Mouse (Mus musculus): ENCODE results near the gene Wnt4.

The Wnt4 gene

GRCm38 (mm10) chr4:137277166-137277513, at the start of gene Wnt4:
TSS of gene Wnt4 (plus strand) at chr4:137277489.
- in situ Hi-C loops (cut with MboI; ENCODE audit: low pct_unique_long_range_greater_than_20kb in 1 of 2, low sequenced_read_pairs in 2 of 2, unreplicated experiment in 1 of 2), result no loop called here

GRCm38 (mm10) chr4:137228566-137229115, 48.6 kb upstream of the Wnt4 start:
- in situ Hi-C loops (cut with MboI; ENCODE audit: low pct_unique_long_range_greater_than_20kb in 1 of 2, low sequenced_read_pairs in 2 of 2, unreplicated experiment in 1 of 2), result no loop called here

- in situ Hi-C loops (cut with MboI; ENCODE audit: low pct_unique_long_range_greater_than_20kb in 1 of 2, low sequenced_read_pairs in 2 of 2, unreplicated experiment in 1 of 2), result no loop called here
These were observed 45.5 kb upstream of the Wnt4 start for GRCm38 (mm10) chr4:137231494-137232470.

- in situ Hi-C loops (cut with MboI; ENCODE audit: low pct_unique_long_range_greater_than_20kb in 1 of 2, low sequenced_read_pairs in 2 of 2, unreplicated experiment in 1 of 2), result no loop called here
These were observed 43.7 kb upstream of the Wnt4 start for GRCm38 (mm10) chr4:137233632-137234031.

- in situ Hi-C loops (cut with MboI; ENCODE audit: low pct_unique_long_range_greater_than_20kb in 1 of 2, low sequenced_read_pairs in 2 of 2, unreplicated experiment in 1 of 2), result no loop called here
These were observed 42.8 kb upstream of the Wnt4 start for GRCm38 (mm10) chr4:137234444-137234843.

GRCm38 (mm10) chr4:137235368-137235767, 41.9 kb upstream of the Wnt4 start:
- in situ Hi-C loops (cut with MboI; ENCODE audit: low pct_unique_long_range_greater_than_20kb in 1 of 2, low sequenced_read_pairs in 2 of 2, unreplicated experiment in 1 of 2), result no loop called here

- in situ Hi-C loops (cut with MboI; ENCODE audit: low pct_unique_long_range_greater_than_20kb in 1 of 2, low sequenced_read_pairs in 2 of 2, unreplicated experiment in 1 of 2), result no loop called here
These were observed 32.4 kb upstream of the Wnt4 start for GRCm38 (mm10) chr4:137244883-137245282.

GRCm38 (mm10) chr4:137250333-137250732, 27.0 kb upstream of the Wnt4 start:
- in situ Hi-C loops (cut with MboI; ENCODE audit: low pct_unique_long_range_greater_than_20kb in 1 of 2, low sequenced_read_pairs in 2 of 2, unreplicated experiment in 1 of 2), result no loop called here

- in situ Hi-C loops (cut with MboI; ENCODE audit: low pct_unique_long_range_greater_than_20kb in 1 of 2, low sequenced_read_pairs in 2 of 2, unreplicated experiment in 1 of 2), result no loop called here
These were observed 26.4 kb upstream of the Wnt4 start for GRCm38 (mm10) chr4:137250849-137251248.

GRCm38 (mm10) chr4:137253601-137254000, 23.7 kb upstream of the Wnt4 start:
- in situ Hi-C loops (cut with MboI; ENCODE audit: low pct_unique_long_range_greater_than_20kb in 1 of 2, low sequenced_read_pairs in 2 of 2, unreplicated experiment in 1 of 2), result no loop called here

- in situ Hi-C loops (cut with MboI; ENCODE audit: low pct_unique_long_range_greater_than_20kb in 1 of 2, low sequenced_read_pairs in 2 of 2, unreplicated experiment in 1 of 2), result no loop called here
These were observed 22.9 kb upstream of the Wnt4 start for GRCm38 (mm10) chr4:137254206-137254976.

GRCm38 (mm10) chr4:137255568-137255967, 21.7 kb upstream of the Wnt4 start:
- in situ Hi-C loops (cut with MboI; ENCODE audit: low pct_unique_long_range_greater_than_20kb in 1 of 2, low sequenced_read_pairs in 2 of 2, unreplicated experiment in 1 of 2), result no loop called here

GRCm38 (mm10) chr4:137261826-137262225, 15.5 kb upstream of the Wnt4 start:
- in situ Hi-C loops (cut with MboI; ENCODE audit: low pct_unique_long_range_greater_than_20kb in 1 of 2, low sequenced_read_pairs in 2 of 2, unreplicated experiment in 1 of 2), result no loop called here

- in situ Hi-C loops (cut with MboI; ENCODE audit: low pct_unique_long_range_greater_than_20kb in 1 of 2, low sequenced_read_pairs in 2 of 2, unreplicated experiment in 1 of 2), result no loop called here
These were observed 13.2 kb upstream of the Wnt4 start for GRCm38 (mm10) chr4:137264066-137264465.

- in situ Hi-C loops (cut with MboI; ENCODE audit: low pct_unique_long_range_greater_than_20kb in 1 of 2, low sequenced_read_pairs in 2 of 2, unreplicated experiment in 1 of 2), result no loop called here
These were observed 12.2 kb upstream of the Wnt4 start for GRCm38 (mm10) chr4:137265116-137265515.

GRCm38 (mm10) chr4:137268541-137268940, 8.7 kb upstream of the Wnt4 start:
- in situ Hi-C loops (cut with MboI; ENCODE audit: low pct_unique_long_range_greater_than_20kb in 1 of 2, low sequenced_read_pairs in 2 of 2, unreplicated experiment in 1 of 2), result no loop called here

- in situ Hi-C loops (cut with MboI; ENCODE audit: low pct_unique_long_range_greater_than_20kb in 1 of 2, low sequenced_read_pairs in 2 of 2, unreplicated experiment in 1 of 2), result no loop called here
These were observed 5.4 kb upstream of the Wnt4 start for GRCm38 (mm10) chr4:137271856-137272255.

- in situ Hi-C loops (cut with MboI; ENCODE audit: low pct_unique_long_range_greater_than_20kb in 1 of 2, low sequenced_read_pairs in 2 of 2, unreplicated experiment in 1 of 2), result no loop called here
These were observed 3.0 kb upstream of the Wnt4 start for GRCm38 (mm10) chr4:137274304-137274703.

GRCm38 (mm10) chr4:137276443-137277165, 685 bp upstream of the Wnt4 start:
- in situ Hi-C loops (cut with MboI; ENCODE audit: low pct_unique_long_range_greater_than_20kb in 1 of 2, low sequenced_read_pairs in 2 of 2, unreplicated experiment in 1 of 2), result no loop called here

Data from mouse embryonic stem cell (cell line).